Mouse (Mus musculus): ENCODE measurements at regions not wholly inside any gene's neighbourhood (a gene's known extent, or its start where the extent isn't known, plus 50 kb on each side); places are given as distances from the start of the nearest gene placed in this dataset.
A peak's percentile ranks its signal among the peaks of the same experiment; 100 is the strongest.
"Not testable (repeated sequence)": the region's sequence is repeated elsewhere in the genome, so short reads cannot be mapped to it uniquely, and the experiment has no call there.

DNA sequence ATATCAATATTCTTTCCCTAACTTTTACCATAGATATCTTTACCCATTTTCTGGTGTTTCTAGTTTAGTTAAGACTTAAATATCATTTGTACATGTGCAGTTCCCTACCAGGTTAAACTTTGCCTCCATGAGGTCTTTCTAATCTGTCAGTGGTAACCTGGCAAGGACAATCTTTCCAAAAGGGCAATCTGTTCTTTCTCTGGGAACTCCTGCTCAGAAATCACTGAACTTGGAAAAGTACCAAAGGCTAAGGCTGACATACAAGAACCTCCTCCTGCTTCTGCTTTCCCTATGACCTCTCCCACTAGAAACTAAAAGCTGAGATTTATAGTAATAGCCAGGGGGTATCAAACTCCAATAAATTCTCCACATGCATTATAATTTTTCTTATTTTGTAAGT lies 1102.4 kb upstream of the Ghitm start:
- Histone ChIP-seq H3K27ac (replicated peaks; ENCODE audit: insufficient read depth, low read depth, low read length) (no peak overlapping the region), H3K79me2 (ENCODE audit: control insufficient read depth, insufficient read depth, low read length) (no peaks in the 10 kb centered on the region), H3K27me3 (ENCODE audit: control insufficient read depth, insufficient read depth, low read length) (no peaks in the 10 kb centered on the region), H3K9ac (ENCODE audit: low read depth, low read length) (no peak overlapping the region), H3K4me3 (ENCODE audit: insufficient read depth, low read depth, low read length) (no peak overlapping the region), H3K4me1 (ENCODE audit: control insufficient read depth, insufficient read depth, low read length) (no peaks in the 10 kb centered on the region), H3K36me3 (ENCODE audit: control insufficient read depth, insufficient read depth, low read length) (no peaks in the 10 kb centered on the region)
- TF ChIP-seq POLR2A (IDR thresholded peaks at IDR 0.05; ENCODE audit: extremely low read depth, insufficient read depth, low read length) (no peak), CTCF (IDR thresholded peaks at IDR 0.05; ENCODE audit: low read depth, low read length) (no peak)
- DNase-seq (ENCODE audit: extremely low read depth, low read depth, low spot score): peak; percentile 2

DNA sequence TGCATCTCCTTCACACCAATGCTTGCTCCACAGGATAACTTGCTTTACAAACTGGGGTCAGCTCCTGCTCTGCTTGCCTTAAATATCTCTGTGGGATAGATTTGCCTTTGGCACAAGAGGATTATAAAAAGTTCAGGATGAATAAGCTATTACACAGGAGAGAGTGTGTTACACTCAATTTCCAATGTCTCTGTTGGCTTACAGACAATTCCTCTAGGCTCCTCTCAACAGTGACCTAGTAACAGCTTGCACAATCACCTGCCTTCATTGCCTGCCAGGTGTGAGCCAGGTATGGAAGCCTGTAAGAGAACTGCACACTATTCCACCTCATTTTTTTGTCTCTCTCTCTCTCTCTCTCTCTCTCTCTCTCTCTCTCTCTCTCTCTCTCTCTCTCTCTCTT lies 1073.5 kb upstream of the Ghitm start:
- TF ChIP-seq CTCF (IDR thresholded peaks at IDR 0.05; ENCODE audit: low read depth, low read length): no peak
- no peak for TF ChIP-seq POLR2A (IDR thresholded peaks at IDR 0.05; ENCODE audit: extremely low read depth, insufficient read depth, low read length)
- Histone ChIP-seq H3K4me3 (ENCODE audit: insufficient read depth, low read depth, low read length) (no peak overlapping the region), H3K36me3 (ENCODE audit: control insufficient read depth, insufficient read depth, low read length) (no peaks in the 10 kb centered on the region), H3K27me3 (ENCODE audit: control insufficient read depth, insufficient read depth, low read length) (no peaks in the 10 kb centered on the region), H3K9ac (ENCODE audit: low read depth, low read length) (no peak overlapping the region), H3K79me2 (ENCODE audit: control insufficient read depth, insufficient read depth, low read length) (no peaks in the 10 kb centered on the region), H3K4me1 (ENCODE audit: control insufficient read depth, insufficient read depth, low read length) (no peaks in the 10 kb centered on the region), H3K27ac (replicated peaks; ENCODE audit: insufficient read depth, low read depth, low read length) (no peak overlapping the region)
- no peak for DNase-seq (ENCODE audit: extremely low read depth, low read depth, low spot score)

DNA sequence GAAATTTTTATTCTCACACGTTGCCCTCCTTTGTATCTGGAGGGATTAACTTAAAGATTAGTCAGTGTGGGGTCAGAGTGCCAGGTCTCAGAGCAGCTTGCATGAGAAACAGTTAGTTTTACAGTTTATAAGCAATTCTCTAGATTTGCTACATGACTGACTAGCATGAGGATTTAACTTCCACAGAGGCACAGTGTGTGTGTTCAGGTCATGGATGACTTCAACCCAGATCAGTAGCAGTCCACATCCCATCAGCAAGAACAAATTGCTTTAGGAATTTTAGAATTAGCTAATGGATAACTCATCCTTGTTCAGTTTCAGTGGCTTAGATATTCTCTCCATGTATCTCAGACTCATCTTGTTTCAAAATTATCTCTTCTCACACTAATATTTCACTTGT lies 1056.7 kb upstream of the Ghitm start:
- no peak for DNase-seq (ENCODE audit: extremely low read depth, low read depth, low spot score)
- no peaks in the 10 kb centered on the region for H3K79me2 ChIP-seq (ENCODE audit: control insufficient read depth, insufficient read depth, low read length)
- no peaks in the 10 kb centered on the region for H3K27me3 ChIP-seq (ENCODE audit: control insufficient read depth, insufficient read depth, low read length)
- H3K4me3 ChIP-seq (ENCODE audit: insufficient read depth, low read depth, low read length): no peak overlapping the region
- WGBS: 69% methylated on average over 1 of the region's 1 CpGs
- no peak overlapping the region for H3K9ac ChIP-seq (ENCODE audit: low read depth, low read length)
- no peaks in the 10 kb centered on the region for H3K4me1 ChIP-seq (ENCODE audit: control insufficient read depth, insufficient read depth, low read length)
- TF ChIP-seq CTCF (IDR thresholded peaks at IDR 0.05; ENCODE audit: low read depth, low read length) (no peak), POLR2A (IDR thresholded peaks at IDR 0.05; ENCODE audit: extremely low read depth, insufficient read depth, low read length) (no peak)
- H3K36me3 ChIP-seq (ENCODE audit: control insufficient read depth, insufficient read depth, low read length): no peaks in the 10 kb centered on the region
- H3K27ac ChIP-seq (replicated peaks; ENCODE audit: insufficient read depth, low read depth, low read length): no peak overlapping the region

DNA sequence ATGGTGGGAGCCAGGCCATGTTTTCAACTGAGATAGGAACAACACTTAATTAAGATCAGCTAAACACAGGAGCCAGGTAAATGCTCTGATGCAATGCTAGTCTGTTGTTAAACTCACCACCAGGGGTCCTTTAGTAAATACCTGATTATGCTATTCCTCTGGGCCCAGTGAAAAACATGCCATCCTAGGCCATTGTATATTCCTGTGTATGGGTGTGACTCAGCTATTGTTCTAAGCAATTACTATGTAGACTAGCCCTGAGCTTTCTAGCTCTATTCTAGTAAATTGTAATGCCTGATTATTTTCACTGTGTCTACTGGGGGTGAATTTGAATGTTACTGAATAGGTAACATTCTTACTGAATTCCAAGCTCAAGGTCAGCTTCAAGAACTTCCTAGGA lies 1050.5 kb upstream of the Ghitm start:
- H3K27ac ChIP-seq (replicated peaks; ENCODE audit: insufficient read depth, low read depth, low read length); H3K36me3 ChIP-seq (ENCODE audit: control insufficient read depth, insufficient read depth, low read length); H3K27me3 ChIP-seq (ENCODE audit: control insufficient read depth, insufficient read depth, low read length); H3K4me3 ChIP-seq (ENCODE audit: insufficient read depth, low read depth, low read length); DNase-seq (ENCODE audit: extremely low read depth, low read depth, low spot score); H3K9ac ChIP-seq (ENCODE audit: low read depth, low read length); H3K4me1 ChIP-seq (ENCODE audit: control insufficient read depth, insufficient read depth, low read length); H3K79me2 ChIP-seq (ENCODE audit: control insufficient read depth, insufficient read depth, low read length): not testable (repeated sequence)

GRCm38 (mm10) chr14:38152843-38153242 lies 1017.8 kb upstream of the Ghitm start:
- Histone ChIP-seq H3K27ac (replicated peaks; ENCODE audit: insufficient read depth, low read depth, low read length) (no peak overlapping the region), H3K4me3 (ENCODE audit: insufficient read depth, low read depth, low read length) (no peak overlapping the region), H3K79me2 (ENCODE audit: control insufficient read depth, insufficient read depth, low read length) (no peaks in the 10 kb centered on the region), H3K27me3 (ENCODE audit: control insufficient read depth, insufficient read depth, low read length) (no peaks in the 10 kb centered on the region), H3K4me1 (ENCODE audit: control insufficient read depth, insufficient read depth, low read length) (no peaks in the 10 kb centered on the region), H3K9ac (ENCODE audit: low read depth, low read length) (no peak overlapping the region), H3K36me3 (ENCODE audit: control insufficient read depth, insufficient read depth, low read length) (no peaks in the 10 kb centered on the region)
- TF ChIP-seq CTCF (IDR thresholded peaks at IDR 0.05; ENCODE audit: low read depth, low read length): no peak
- no peak for TF ChIP-seq POLR2A (IDR thresholded peaks at IDR 0.05; ENCODE audit: extremely low read depth, insufficient read depth, low read length)
- no peak for DNase-seq (ENCODE audit: extremely low read depth, low read depth, low spot score)

DNA sequence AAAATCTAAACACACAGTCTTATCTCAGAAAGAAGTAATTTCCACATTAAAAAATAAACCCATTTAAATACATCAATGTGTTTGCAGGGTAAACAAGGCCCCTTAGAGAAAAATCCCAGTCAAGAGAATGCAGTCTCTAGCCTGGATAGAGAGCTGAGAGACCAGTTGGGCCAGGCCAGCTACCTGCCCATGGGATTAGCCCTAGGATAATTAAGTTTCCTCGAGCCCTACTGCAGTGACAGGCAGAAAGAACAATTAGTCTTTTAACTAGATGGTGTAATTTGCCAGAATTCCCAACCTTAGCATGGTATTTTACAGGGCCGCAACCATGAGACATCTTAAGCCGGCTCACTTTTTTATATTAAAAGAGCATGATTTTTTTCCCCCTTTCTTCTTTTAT lies 995.6 kb upstream of the Ghitm start:
- WGBS: 58% methylated on average over 3 of the region's 3 CpGs
- no peaks in the 10 kb centered on the region for H3K79me2 ChIP-seq (ENCODE audit: control insufficient read depth, insufficient read depth, low read length)
- TF ChIP-seq CTCF (IDR thresholded peaks at IDR 0.05; ENCODE audit: low read depth, low read length) (no peak), POLR2A (IDR thresholded peaks at IDR 0.05; ENCODE audit: extremely low read depth, insufficient read depth, low read length) (no peak)
- no peak overlapping the region for H3K9ac ChIP-seq (ENCODE audit: low read depth, low read length)
- H3K4me1 ChIP-seq (ENCODE audit: control insufficient read depth, insufficient read depth, low read length): no peaks in the 10 kb centered on the region
- no peak overlapping the region for H3K4me3 ChIP-seq (ENCODE audit: insufficient read depth, low read depth, low read length)
- no peaks in the 10 kb centered on the region for H3K27me3 ChIP-seq (ENCODE audit: control insufficient read depth, insufficient read depth, low read length)
- no peak for DNase-seq (ENCODE audit: extremely low read depth, low read depth, low spot score)
- no peak overlapping the region for H3K27ac ChIP-seq (replicated peaks; ENCODE audit: insufficient read depth, low read depth, low read length)
- no peaks in the 10 kb centered on the region for H3K36me3 ChIP-seq (ENCODE audit: control insufficient read depth, insufficient read depth, low read length)
